ENCODE assay signal across 33 mouse cellular contexts in the genomic region with DNA sequence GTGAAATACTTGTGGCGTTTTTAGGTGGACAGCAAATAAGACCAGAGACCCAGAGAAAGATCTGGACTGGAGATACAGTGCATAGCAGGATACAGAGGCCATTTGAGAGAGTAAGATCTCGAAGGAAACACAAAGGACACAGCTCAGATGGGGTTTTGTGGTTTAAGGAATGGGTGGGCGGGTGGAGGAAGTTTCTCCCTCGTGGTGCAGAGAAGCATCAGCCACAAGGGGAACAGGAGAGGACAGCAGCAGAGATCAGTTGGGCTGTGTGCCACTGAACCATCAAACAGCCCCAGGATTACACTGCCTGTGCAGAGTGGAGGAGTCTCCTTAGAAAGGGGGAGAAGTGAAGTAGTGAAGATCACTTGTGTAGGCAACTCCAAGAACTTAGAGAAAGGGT. TPM values are rescaled to one million over a fixed set of nuclear protein-coding genes. Genes with fewer than 3 reads are reported as not detected.
DNase-seq lines count a peak whose midpoint lies in the region; ATAC-seq and TF ChIP-seq lines count a peak whose summit lies in the region.
"Had no signal": no experiment of that assay in that cellular context is flagged by ENCODE, and none has a peak within 500 bp of the region (broad histone marks: within the 10 kb centered on the region; RNA-seq: fewer than 3 reads in every experiment).

No protein-coding gene starts in this region.

- TF ChIP-seq POLR2A in MEL (IDR thresholded peaks at IDR 0.05; ENCODE audit: control insufficient read depth in 1 of 2, insufficient read depth in 1 of 2, low read depth in 1 of 2, low read length in 2 of 2, poor library complexity in 1 of 2): peak in 1 of 2 experiments; percentile 51; a peak in 1 of 4 replicates

- H3K27ac ChIP-seq in liver, embryonic 11.5 days (ENCODE audit: low read depth, low read length): peak overlapping the region; percentile 35
- peak overlapping the region; percentile 94 for H3K27ac ChIP-seq in MEL (ENCODE audit: control insufficient read depth, low read depth, low read length)
- no peak overlapping the region for H3K27ac ChIP-seq in layer of hippocampus, adult 2 months
- H3K27ac ChIP-seq: hindbrain, embryonic 13.5 days; left cerebral cortex, adult 2 months; limb, embryonic 12.5 days; macrophage; midbrain, embryonic 13.5 days; stomach, embryonic 15.5 days had no signal

- ATAC-seq in liver, embryonic 11.5 days (replicated peaks; ENCODE audit: low FRiP score): no peak
- ATAC-seq in hematopoietic stem cell, adult 5-6 weeks (replicated peaks in 1 of 2; ENCODE audit: insufficient read depth in 1 of 2, low FRiP score in 2 of 2, low TSS enrichment in 1 of 2, low read depth in 1 of 2, poor library complexity in 2 of 2, severe bottlenecking in 2 of 2): peak; percentile 37 to 43; a peak in 2 of 4 replicates
- ATAC-seq in megakaryocyte-erythroid progenitor cell, adult 5-6 weeks (replicated peaks; ENCODE audit: low FRiP score, low TSS enrichment, poor library complexity, severe bottlenecking): peak; percentile 35
- no peak for ATAC-seq in inflammation-experienced regulatory T-cells, adult 6 months
- ATAC-seq: forebrain, embryonic 14.5 days; intestine, postnatal 0 days; lung, postnatal 0 days; midbrain, embryonic 13.5 days had no signal

- peak in 1 of 2 experiments; percentile 64; a peak in 2 of 4 replicates for TF ChIP-seq EP300 in MEL (IDR thresholded peaks at IDR 0.05; ENCODE audit: low read depth in 1 of 2, low read length in 2 of 2)

- TF ChIP-seq CTCF in MEL (IDR thresholded peaks at IDR 0.05 in 2 of 3, conservative IDR thresholded peaks at IDR 0.05 in 1 of 3; ENCODE audit: control insufficient read depth in 1 of 3, insufficient read depth in 1 of 3, low read depth in 2 of 3, low read length in 3 of 3, poor library complexity in 1 of 3, severe bottlenecking in 1 of 3): no peak; a peak in 1 of 6 replicates
- no peak for TF ChIP-seq CTCF in layer of hippocampus, adult 2 months (conservative IDR thresholded peaks at IDR 0.05)

- no peaks in the 10 kb centered on the region for H3K9me3 ChIP-seq in liver, embryonic 11.5 days (ENCODE audit: control insufficient read depth, low read length)
- no peaks in the 10 kb centered on the region for H3K9me3 ChIP-seq in MEL (replicated peaks; ENCODE audit: insufficient read depth, low read length)
- H3K9me3 ChIP-seq: hindbrain, embryonic 13.5 days; limb, embryonic 12.5 days; midbrain, embryonic 13.5 days; stomach, embryonic 15.5 days had no signal

- no peaks in the 10 kb centered on the region for H3K27me3 ChIP-seq in liver, embryonic 11.5 days (replicated peaks; ENCODE audit: control insufficient read depth, insufficient read depth, low read length)
- H3K27me3 ChIP-seq in MEL (ENCODE audit: control insufficient read depth in 1 of 2, insufficient read depth in 2 of 2, low read length in 2 of 2): no peaks in the 10 kb centered on the region
- H3K27me3 ChIP-seq: stomach, embryonic 15.5 days had no signal

- peaks cover 9% of the 10 kb centered on the region for H3K4me1 ChIP-seq in liver, embryonic 11.5 days (replicated peaks; ENCODE audit: control insufficient read depth, insufficient read depth, low read length)
- H3K4me1 ChIP-seq in MEL (ENCODE audit: control insufficient read depth in 1 of 2, insufficient read depth in 2 of 2, low read length in 2 of 2): peaks cover 9 to 27% of the 10 kb centered on the region in 2 experiments
- H3K4me1 ChIP-seq: hindbrain, embryonic 13.5 days; limb, embryonic 12.5 days; midbrain, embryonic 13.5 days; stomach, embryonic 15.5 days had no signal

- DNase-seq in liver, embryonic 11.5 days (ENCODE audit: low spot score): no peak
- DNase-seq in liver (no peak), MEL (ENCODE audit: low read depth, low spot score) (peak; percentile 87)
- DNase-seq in layer of hippocampus, adult 2 months (ENCODE audit: low spot score in 2 of 2): no peak
- DNase-seq: adrenal gland, postnatal 36 days; cerebellum, adult 2 months; cerebellum, postnatal 14 days; gastrocnemius, postnatal 25 days; heart, adult 18-20 months; heart, postnatal 36 days; kidney, adult 9 months; kidney, postnatal 10 days; right cerebral cortex, postnatal 14 days had no signal

- no peak overlapping the region for H3K4me2 ChIP-seq in liver, embryonic 11.5 days
- H3K4me2 ChIP-seq: heart, embryonic 11.5 days; hindbrain, embryonic 13.5 days; limb, embryonic 12.5 days; midbrain, embryonic 13.5 days; stomach, embryonic 15.5 days had no signal

- no peak overlapping the region for H3K9ac ChIP-seq in liver, embryonic 11.5 days (ENCODE audit: low read depth, low read length)
- peak overlapping the region; percentile 45 for H3K9ac ChIP-seq in MEL (ENCODE audit: control insufficient read depth, low read depth, low read length, poor library complexity, severe bottlenecking)
- H3K9ac ChIP-seq: hindbrain, embryonic 13.5 days; limb, embryonic 12.5 days; liver, embryonic 14.5 days; midbrain, embryonic 13.5 days; stomach, embryonic 15.5 days had no signal

- no peaks in the 10 kb centered on the region for H3K36me3 ChIP-seq in liver, embryonic 11.5 days (ENCODE audit: control insufficient read depth, insufficient read depth, low read length)
- H3K36me3 ChIP-seq in MEL (ENCODE audit: control insufficient read depth in 1 of 2, insufficient read depth in 2 of 2, low read length in 2 of 2): peaks cover 0 to 17% of the 10 kb centered on the region in 2 experiments; a peak in 2 of 4 replicates
- H3K36me3 ChIP-seq: hindbrain, embryonic 13.5 days; limb, embryonic 12.5 days; midbrain, embryonic 13.5 days; stomach, embryonic 15.5 days had no signal

- WGBS in liver, embryonic 11.5 days: 34% methylated on average over 4 of the region's 4 CpGs

- no peak for TF ChIP-seq RAD21 in MEL (IDR thresholded peaks at IDR 0.05; ENCODE audit: low read depth, low read length)

- no peak overlapping the region for H3K4me3 ChIP-seq in liver, embryonic 11.5 days (ENCODE audit: low read depth, low read length)
- H3K4me3 ChIP-seq in MEL (ENCODE audit: control insufficient read depth in 1 of 2, insufficient read depth in 1 of 2, low read depth in 2 of 2, low read length in 2 of 2): peak overlapping the region in 1 of 2 experiments; percentile 29; a peak in 2 of 4 replicates
- H3K4me3 ChIP-seq in layer of hippocampus, adult 2 months: no peak overlapping the region
- H3K4me3 ChIP-seq: hindbrain, embryonic 13.5 days; left cerebral cortex, adult 2 months; limb, embryonic 12.5 days; midbrain, embryonic 13.5 days; stomach, embryonic 15.5 days had no signal

- H3K79me2 ChIP-seq in MEL (ENCODE audit: control insufficient read depth, insufficient read depth, low read length, poor library complexity): no peaks in the 10 kb centered on the region

RNA-seq across cellular contexts. Expression of a gene that starts 3.8 kb away (rescaled TPM):
- polyA plus RNA-seq in liver, embryonic 11.5 days (2014; fragmentation: Nextera tagmentation; extraction: Ambion mirVana): 22.0 and 24.4 TPM in 2 replicates
- total RNA-seq in MEL (2012; rRNA removed): 24.4 and 27.7 TPM in 2 replicates
- polyA plus RNA-seq in MEL (2012; ENCODE audit: insufficient read depth in 1 of 2, insufficient read length in 2 of 2, low read depth in 1 of 2, low replicate concordance in 2 of 2, missing spikeins in 1 of 2): 10 to 100 TPM in 1 of 2 experiments, not detected in 1; 41.1 TPM
- total RNA-seq in hematopoietic stem cell, adult 5-6 weeks (2017): 29.5 and 43.7 TPM in 2 replicates
- 20.9 and 31.7 TPM in 2 replicates for total RNA-seq in megakaryocyte-erythroid progenitor cell, adult 5-6 weeks (2014; fragmentation: Nextera tagmentation)
- 10.5 and 10.8 TPM in 2 replicates for total RNA-seq in megakaryocyte-erythroid progenitor cell, adult 5-6 weeks (2017)
- 100 to 1,000 TPM in 2 of 3 experiments, 10 to 100 TPM in 1; 91.9 to 112 (median 108) TPM for polyA plus RNA-seq in inflammation-experienced regulatory T-cells, adult 6 months (2017; shearing (Covaris generic))
- total RNA-seq in layer of hippocampus, adult 2 months (2021): under 1 TPM; 0.56 to 0.79 TPM

RNA-seq across cellular contexts. Expression of a gene that starts 6.4 kb away (rescaled TPM):
- 249 and 257 TPM in 2 replicates for polyA plus RNA-seq in liver, embryonic 11.5 days (2014; fragmentation: Nextera tagmentation; extraction: Ambion mirVana)
- 147 and 162 TPM in 2 replicates for total RNA-seq in MEL (2012; rRNA removed)
- 100 to 1,000 TPM in 1 of 2 experiments, not detected in 1; 195 TPM for polyA plus RNA-seq in MEL (2012; ENCODE audit: insufficient read depth in 1 of 2, insufficient read length in 2 of 2, low read depth in 1 of 2, low replicate concordance in 2 of 2, missing spikeins in 1 of 2)
- 104 and 211 TPM in 2 replicates for total RNA-seq in hematopoietic stem cell, adult 5-6 weeks (2017)
- 135 and 140 TPM in 2 replicates for total RNA-seq in megakaryocyte-erythroid progenitor cell, adult 5-6 weeks (2014; fragmentation: Nextera tagmentation)
- 213 and 264 TPM in 2 replicates for total RNA-seq in megakaryocyte-erythroid progenitor cell, adult 5-6 weeks (2017)
- polyA plus RNA-seq in inflammation-experienced regulatory T-cells, adult 6 months (2017; shearing (Covaris generic)): 10 to 100 TPM; 20.7 to 28.9 (median 21.3) TPM
- 10 to 100 TPM; 55.6 to 60.0 TPM for total RNA-seq in layer of hippocampus, adult 2 months (2021)

RNA-seq across cellular contexts. Expression of a gene that starts 23.8 kb away (rescaled TPM):
- 2.1 and 2.2 TPM in 2 replicates for polyA plus RNA-seq in liver, embryonic 11.5 days (2014; fragmentation: Nextera tagmentation; extraction: Ambion mirVana)
- total RNA-seq in MEL (2012; rRNA removed): 1.3 and 1.4 TPM in 2 replicates
- 1 to 10 TPM in 1 of 2 experiments, not detected in 1; 8.0 TPM for polyA plus RNA-seq in MEL (2012; ENCODE audit: insufficient read depth in 1 of 2, insufficient read length in 2 of 2, low read depth in 1 of 2, low replicate concordance in 2 of 2, missing spikeins in 1 of 2)
- not detected in 2 replicates for total RNA-seq in hematopoietic stem cell, adult 5-6 weeks (2017)
- total RNA-seq in megakaryocyte-erythroid progenitor cell, adult 5-6 weeks (2014; fragmentation: Nextera tagmentation): not detected in 2 replicates
- not detected in 2 replicates for total RNA-seq in megakaryocyte-erythroid progenitor cell, adult 5-6 weeks (2017)
- polyA plus RNA-seq in inflammation-experienced regulatory T-cells, adult 6 months (2017; shearing (Covaris generic)): under 1 TPM in 2 of 3 experiments, not detected in 1; 0.49 to 0.56 TPM
- 1 to 10 TPM; 2.5 to 3.1 TPM for total RNA-seq in layer of hippocampus, adult 2 months (2021)
- total RNA-seq: monocyte, adult 5-6 weeks had no signal
- polyA plus RNA-seq: macrophage had no signal

RNA-seq across cellular contexts. Expression of a gene that starts 29.2 kb away (rescaled TPM):
- 14.2 and 19.0 TPM in 2 replicates for polyA plus RNA-seq in liver, embryonic 11.5 days (2014; fragmentation: Nextera tagmentation; extraction: Ambion mirVana)
- total RNA-seq in MEL (2012; rRNA removed): 4.2 and 5.0 TPM in 2 replicates
- polyA plus RNA-seq in MEL (2012; ENCODE audit: insufficient read depth in 1 of 2, insufficient read length in 2 of 2, low read depth in 1 of 2, low replicate concordance in 2 of 2, missing spikeins in 1 of 2): 10 to 100 TPM in 1 of 2 experiments, not detected in 1; 44.8 TPM
- total RNA-seq in hematopoietic stem cell, adult 5-6 weeks (2017): 5.9 and 6.3 TPM in 2 replicates
- total RNA-seq in megakaryocyte-erythroid progenitor cell, adult 5-6 weeks (2014; fragmentation: Nextera tagmentation): 42.8 and 72.8 TPM in 2 replicates
- total RNA-seq in megakaryocyte-erythroid progenitor cell, adult 5-6 weeks (2017): 2.7 and 3.8 TPM in 2 replicates
- polyA plus RNA-seq in inflammation-experienced regulatory T-cells, adult 6 months (2017; shearing (Covaris generic)): 10 to 100 TPM in 1 of 3 experiments, 1 to 10 TPM in 2; 4.0 to 11.8 (median 6.4) TPM
- 10 to 100 TPM; 54.3 to 60.6 TPM for total RNA-seq in layer of hippocampus, adult 2 months (2021)

RNA-seq across cellular contexts. Expression of a gene that starts 36.2 kb away (rescaled TPM):
- 0.04 and 0.09 TPM in 2 replicates for polyA plus RNA-seq in liver, embryonic 11.5 days (2014; fragmentation: Nextera tagmentation; extraction: Ambion mirVana)
- not detected in 2 replicates for total RNA-seq in MEL (2012; rRNA removed)
- polyA plus RNA-seq in MEL (2012; ENCODE audit: insufficient read depth in 1 of 2, insufficient read length in 2 of 2, low read depth in 1 of 2, low replicate concordance in 2 of 2, missing spikeins in 1 of 2): under 1 TPM in 1 of 2 experiments, not detected in 1; 0.03 TPM
- 0.13 TPM in 1 of 2 replicates, not detected in the other for total RNA-seq in hematopoietic stem cell, adult 5-6 weeks (2017)
- not detected in 2 replicates for total RNA-seq in megakaryocyte-erythroid progenitor cell, adult 5-6 weeks (2014; fragmentation: Nextera tagmentation)
- not detected in 2 replicates for total RNA-seq in megakaryocyte-erythroid progenitor cell, adult 5-6 weeks (2017)
- not detected for polyA plus RNA-seq in inflammation-experienced regulatory T-cells, adult 6 months (2017; shearing (Covaris generic))
- total RNA-seq in layer of hippocampus, adult 2 months (2021): not detected
- total RNA-seq: adrenal gland, adult 18-20 months; adrenal gland, postnatal 36 days; gastrocnemius, adult 18-20 months; gastrocnemius, postnatal 25 days; heart, adult 18-20 months; heart, postnatal 36 days; layer of hippocampus, postnatal 10 days; monocyte, adult 5-6 weeks had no signal
- polyA plus RNA-seq: cerebellum, adult 2 months; embryonic facial prominence, embryonic 11.5 days; forebrain, embryonic 14.5 days; heart, embryonic 11.5 days; heart, embryonic 16.5 days; hindbrain, embryonic 13.5 days; lung, postnatal 0 days; macrophage; midbrain, embryonic 13.5 days had no signal

Comparison
In these comparisons a context has a peak if more than half of its experiments do, and no peak if none do; other contexts are left out.
1. ATAC-seq: peak in hematopoietic stem cell, adult 5-6 weeks (2 of 2) and megakaryocyte-erythroid progenitor cell, adult 5-6 weeks (single experiment); none in liver, embryonic 11.5 days (single experiment) and inflammation-experienced regulatory T-cells, adult 6 months (single experiment).
2. RNA of a gene that starts 3.8 kb away (total RNA-seq): 29.5 to 43.7 TPM in hematopoietic stem cell, adult 5-6 weeks, 24.4 to 27.7 TPM in MEL and 10.5 to 31.7 TPM in megakaryocyte-erythroid progenitor cell, adult 5-6 weeks; 0.56 to 0.79 TPM in layer of hippocampus, adult 2 months; every median in the first group is over 4 times any median in the second.